Mouse (Mus musculus) 416B (cell line): Measurements from ENCODE around the gene Pik3c2g.

ENCODE experiments used
- DNase-seq: peaks from one replicate; pipeline ENCODE4 v3.0.0; 2011; ENCODE audit warnings: low read depth

The Pik3c2g gene

GRCm38 (mm10) chr6:139586892-139587291 is at the start of gene Pik3c2g:
Pik3c2g (plus strand) TSS chr6:139587221.
- DNase-seq, result no peak

- DNase-seq, result peak; percentile 14
Observed at GRCm38 (mm10) chr6:139538469-139538868, 48.6 kb upstream of the Pik3c2g start.

- DNase-seq, result no peak
Observed at GRCm38 (mm10) chr6:139555537-139556179, 31.4 kb upstream of the Pik3c2g start.

GRCm38 (mm10) chr6:139569211-139569610 is 17.8 kb upstream of the Pik3c2g start:
- no peak for DNase-seq

- no peak for DNase-seq
Observed at GRCm38 (mm10) chr6:139575854-139576253, 11.2 kb upstream of the Pik3c2g start.

GRCm38 (mm10) chr6:139576261-139577014 is 10.6 kb upstream of the Pik3c2g start:
- DNase-seq, result peak; percentile 41

- DNase-seq, result peak; percentile 40
Observed at GRCm38 (mm10) chr6:139577026-139577861, 9.8 kb upstream of the Pik3c2g start.

GRCm38 (mm10) chr6:139587478-139587877 is 457 bp downstream of the Pik3c2g start:
- no peak for DNase-seq

GRCm38 (mm10) chr6:139588409-139588808 is 1.4 kb downstream of the Pik3c2g start:
- no peak for DNase-seq

- DNase-seq, result peak; percentile 64
Observed at GRCm38 (mm10) chr6:139589291-139589690, 2.3 kb downstream of the Pik3c2g start.

- DNase-seq, result no peak
Observed at GRCm38 (mm10) chr6:139589854-139590253, 2.8 kb downstream of the Pik3c2g start.

GRCm38 (mm10) chr6:139592081-139592480 is 5.1 kb downstream of the Pik3c2g start:
- no peak for DNase-seq

GRCm38 (mm10) chr6:139596433-139596832 is 9.4 kb downstream of the Pik3c2g start:
- peak; percentile 6 for DNase-seq

- no peak for DNase-seq
Observed at GRCm38 (mm10) chr6:139599216-139599615, 12.2 kb downstream of the Pik3c2g start.

- no peak for DNase-seq
Observed at GRCm38 (mm10) chr6:139618774-139619173, 31.8 kb downstream of the Pik3c2g start.

- DNase-seq, result no peak
Observed at GRCm38 (mm10) chr6:139624756-139625155, 37.7 kb downstream of the Pik3c2g start.

GRCm38 (mm10) chr6:139634561-139634960 is 47.5 kb downstream of the Pik3c2g start:
- DNase-seq, result no peak

- peak; percentile 17 for DNase-seq
Observed at GRCm38 (mm10) chr6:139655399-139655798, 68.4 kb downstream of the Pik3c2g start.

GRCm38 (mm10) chr6:139662462-139662861 is 75.4 kb downstream of the Pik3c2g start:
- DNase-seq, result peak; percentile 9

GRCm38 (mm10) chr6:139718416-139718984 is 131.5 kb downstream of the Pik3c2g start:
- no peak for DNase-seq

- no peak for DNase-seq
Observed at GRCm38 (mm10) chr6:139719639-139720221, 132.7 kb downstream of the Pik3c2g start.
